Mouse (Mus musculus) CH12F3 (cell line): ENCODE data around the gene 4930442H23Rik.

Source experiments
- in situ Hi-C: fragments of 300-500 bp; cut with MboI; formaldehyde crosslinking; loops from 2 replicates; pipeline ENCODE4 v1.14.3; 2020; ENCODE audit warnings: low sequenced_read_pairs

Gene 4930442H23Rik

DNA sequence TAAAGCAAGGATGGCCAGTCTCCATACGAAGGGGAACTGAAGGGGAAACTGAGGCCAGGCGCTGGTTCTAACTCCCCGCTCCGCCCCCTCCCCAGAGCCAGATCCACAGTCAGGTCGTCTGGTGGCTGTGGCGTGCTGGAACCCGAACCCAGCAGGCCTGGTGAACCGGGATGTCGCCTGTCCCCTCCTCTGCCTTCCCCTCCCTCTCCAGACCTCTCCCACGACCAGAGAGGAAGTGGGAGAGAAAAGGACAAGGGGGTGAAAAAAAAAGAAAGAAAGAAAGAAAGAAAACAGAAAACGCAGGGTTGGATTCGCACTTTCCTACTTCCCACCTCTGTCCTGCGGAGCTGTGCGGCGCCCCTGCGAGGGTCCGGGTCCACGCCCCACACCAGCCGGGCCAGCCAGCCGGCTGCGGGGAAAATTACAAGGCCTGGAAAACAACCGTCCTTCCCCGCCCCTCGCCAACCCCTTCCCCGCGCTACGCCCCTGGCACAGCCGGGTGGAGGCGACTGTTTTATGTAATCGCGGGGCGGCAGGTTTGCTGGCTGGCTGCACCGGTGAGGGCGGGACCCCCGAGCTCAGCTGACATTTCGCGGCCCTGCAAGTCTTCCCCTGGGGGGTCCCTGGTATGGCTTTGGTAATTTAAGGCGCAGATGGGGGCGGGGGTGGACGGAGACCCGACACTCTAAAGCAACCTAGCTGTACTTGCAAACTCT is 48.5 kb downstream of the 4930442H23Rik start, which contains the start of gene Zbtb7a:
Zbtb7a (plus strand) TSS at position 255 of the 716 bp plus-strand sequence.
- in situ Hi-C loops, result no loop called here

GRCm38 (mm10) chr10:81134181-81134587 is 49.5 kb downstream of the 4930442H23Rik start:
- in situ Hi-C loops, result no loop called here
